Mouse (Mus musculus): ENCODE results near the gene Supt3. TPM values are rescaled to one million over a fixed set of nuclear protein-coding genes. Genes with fewer than 3 reads are reported as not detected.

Gene Supt3
- polyA plus RNA-seq (2015; fragmentation: Nextera tagmentation; extraction: Ambion mirVana), result 16.7 and 18.1 TPM in 2 replicates

GRCm38 (mm10) chr17:44776738-44777270 lies at the start of gene Supt3:
Gene Supt3, plus strand, starts transcription at chr17:44777152.
- H3K4me1 ChIP-seq, result 0 out of 2 replicates have a peak, but pooled peaks cover 10% of the 10 kb centered on the region
- peak within 1 kb of the TSS; percentile 77 for H3K4me3 ChIP-seq (replicated peaks)
- no peaks in the 10 kb centered on the region for H3K36me3 ChIP-seq
- ATAC-seq (ENCODE audit: insufficient number of reproducible peaks, low FRiP score, low TSS enrichment, low read depth), result peak; percentile 95
- peak within 1 kb of the TSS; percentile 93 for H3K9ac ChIP-seq
- H3K27me3 ChIP-seq, result no peaks in the 10 kb centered on the region
- under 1% methylated on average over 39 of the region's 40 CpGs for WGBS
- H3K4me2 ChIP-seq (replicated peaks), result peak within 1 kb of the TSS; percentile 76
- no peaks in the 10 kb centered on the region for H3K9me3 ChIP-seq (replicated peaks)
- peak within 1 kb of the TSS; percentile 92 for H3K27ac ChIP-seq (replicated peaks)

GRCm38 (mm10) chr17:44727675-44728074 lies 49.3 kb upstream of the Supt3 start:
- H3K4me1 ChIP-seq, result peaks cover 6% of the 10 kb centered on the region
- H3K27me3 ChIP-seq, result no peaks in the 10 kb centered on the region
- H3K9me3 ChIP-seq (replicated peaks), result no peaks in the 10 kb centered on the region
- H3K27ac ChIP-seq (replicated peaks), result no peak overlapping the region
- H3K4me3 ChIP-seq (replicated peaks), result no peak overlapping the region
- no peak overlapping the region for H3K9ac ChIP-seq
- H3K4me2 ChIP-seq (replicated peaks), result no peak overlapping the region
- ATAC-seq (ENCODE audit: insufficient number of reproducible peaks, low FRiP score, low TSS enrichment, low read depth), result no peak
- H3K36me3 ChIP-seq, result no peaks in the 10 kb centered on the region

- Histone ChIP-seq H3K9me3 (replicated peaks) (no peaks in the 10 kb centered on the region), H3K4me3 (replicated peaks) (no peak overlapping the region), H3K27ac (replicated peaks) (no peak overlapping the region), H3K36me3 (no peaks in the 10 kb centered on the region), H3K4me1 (peaks cover 6% of the 10 kb centered on the region), H3K4me2 (replicated peaks) (no peak overlapping the region), H3K9ac (no peak overlapping the region), H3K27me3 (no peaks in the 10 kb centered on the region)
- no peak for ATAC-seq (ENCODE audit: insufficient number of reproducible peaks, low FRiP score, low TSS enrichment, low read depth)
- WGBS, result 48% methylated on average over 2 of the region's 2 CpGs
These were observed 48.5 kb upstream of the Supt3 start for GRCm38 (mm10) chr17:44728464-44728863.

GRCm38 (mm10) chr17:44733544-44734310 lies 43.2 kb upstream of the Supt3 start:
- Histone ChIP-seq H3K27me3 (peaks cover 10% of the 10 kb centered on the region), H3K4me1 (peaks cover 35% of the 10 kb centered on the region), H3K9ac (peak overlapping the region; percentile 62), H3K4me3 (replicated peaks) (peak overlapping the region; percentile 72), H3K9me3 (replicated peaks) (no peaks in the 10 kb centered on the region), H3K27ac (replicated peaks) (peak overlapping the region; percentile 85), H3K36me3 (no peaks in the 10 kb centered on the region), H3K4me2 (replicated peaks) (peak overlapping the region; percentile 88)
- 9% methylated on average over 23 of the region's 23 CpGs for WGBS
- ATAC-seq (ENCODE audit: insufficient number of reproducible peaks, low FRiP score, low TSS enrichment, low read depth), result no peak

GRCm38 (mm10) chr17:44734501-44735222 lies 42.3 kb upstream of the Supt3 start:
- Histone ChIP-seq H3K9me3 (replicated peaks) (no peaks in the 10 kb centered on the region), H3K36me3 (no peaks in the 10 kb centered on the region), H3K27me3 (peaks cover 17% of the 10 kb centered on the region), H3K4me3 (replicated peaks) (peak overlapping the region; percentile 72), H3K27ac (replicated peaks) (peak overlapping the region; percentile 85), H3K9ac (peak overlapping the region; percentile 62), H3K4me1 (peaks cover 37% of the 10 kb centered on the region), H3K4me2 (replicated peaks) (peak overlapping the region; percentile 88)
- ATAC-seq (ENCODE audit: insufficient number of reproducible peaks, low FRiP score, low TSS enrichment, low read depth), result no peak
- WGBS, result under 1% methylated on average over 48 of the region's 48 CpGs

- Histone ChIP-seq H3K36me3 (no peaks in the 10 kb centered on the region), H3K4me1 (peaks cover 37% of the 10 kb centered on the region), H3K4me2 (replicated peaks) (peak overlapping the region; percentile 88), H3K9ac (peak overlapping the region; percentile 62), H3K9me3 (replicated peaks) (no peaks in the 10 kb centered on the region), H3K27me3 (peaks cover 17% of the 10 kb centered on the region), H3K4me3 (replicated peaks) (peak overlapping the region; percentile 72), H3K27ac (replicated peaks) (peak overlapping the region; percentile 85)
- under 1% methylated on average over 63 of the region's 64 CpGs for WGBS
- ATAC-seq (ENCODE audit: insufficient number of reproducible peaks, low FRiP score, low TSS enrichment, low read depth), result peak; percentile 43; the same call in 1 of the 2 replicates
These were observed 41.5 kb upstream of the Supt3 start for GRCm38 (mm10) chr17:44735223-44735990.

GRCm38 (mm10) chr17:44735991-44736561 lies 40.9 kb upstream of the Supt3 start:
- Histone ChIP-seq H3K27ac (replicated peaks) (peak overlapping the region; percentile 85), H3K36me3 (no peaks in the 10 kb centered on the region), H3K9ac (peak overlapping the region; percentile 62), H3K4me2 (replicated peaks) (peak overlapping the region; percentile 88), H3K9me3 (replicated peaks) (no peaks in the 10 kb centered on the region), H3K4me3 (replicated peaks) (peak overlapping the region; percentile 72), H3K27me3 (peaks cover 21% of the 10 kb centered on the region), H3K4me1 (peaks cover 37% of the 10 kb centered on the region)
- ATAC-seq (ENCODE audit: insufficient number of reproducible peaks, low FRiP score, low TSS enrichment, low read depth), result peak; percentile 44
- under 1% methylated on average over 67 of the region's 73 CpGs for WGBS

GRCm38 (mm10) chr17:44737275-44738120 lies 39.5 kb upstream of the Supt3 start:
- Histone ChIP-seq H3K4me3 (replicated peaks) (peak overlapping the region; percentile 72), H3K9ac (no peak overlapping the region), H3K4me2 (replicated peaks) (peak overlapping the region; percentile 88), H3K27me3 (peaks cover 21% of the 10 kb centered on the region), H3K9me3 (replicated peaks) (no peaks in the 10 kb centered on the region), H3K4me1 (peaks cover 37% of the 10 kb centered on the region), H3K36me3 (no peaks in the 10 kb centered on the region), H3K27ac (replicated peaks) (peak overlapping the region; percentile 70)
- no peak for ATAC-seq (ENCODE audit: insufficient number of reproducible peaks, low FRiP score, low TSS enrichment, low read depth)
- WGBS, result 2% methylated on average over 33 of the region's 33 CpGs

GRCm38 (mm10) chr17:44738121-44738637 lies 38.8 kb upstream of the Supt3 start:
- Histone ChIP-seq H3K9ac (no peak overlapping the region), H3K27ac (replicated peaks) (peak overlapping the region; percentile 70), H3K4me1 (peaks cover 37% of the 10 kb centered on the region), H3K27me3 (peaks cover 21% of the 10 kb centered on the region), H3K36me3 (no peaks in the 10 kb centered on the region), H3K4me3 (replicated peaks) (peak overlapping the region; percentile 72), H3K9me3 (replicated peaks) (no peaks in the 10 kb centered on the region), H3K4me2 (replicated peaks) (peak overlapping the region; percentile 88)
- WGBS, result 3% methylated on average over 21 of the region's 22 CpGs
- no peak for ATAC-seq (ENCODE audit: insufficient number of reproducible peaks, low FRiP score, low TSS enrichment, low read depth)

- Histone ChIP-seq H3K9me3 (replicated peaks) (no peaks in the 10 kb centered on the region), H3K36me3 (no peaks in the 10 kb centered on the region), H3K4me2 (replicated peaks) (no peak overlapping the region), H3K9ac (no peak overlapping the region), H3K27me3 (peaks cover 19% of the 10 kb centered on the region), H3K4me1 (peaks cover 16% of the 10 kb centered on the region), H3K27ac (replicated peaks) (no peak overlapping the region), H3K4me3 (replicated peaks) (no peak overlapping the region)
- no peak for ATAC-seq (ENCODE audit: insufficient number of reproducible peaks, low FRiP score, low TSS enrichment, low read depth)
- 87% methylated on average over 9 of the region's 9 CpGs for WGBS
These were observed 34.7 kb upstream of the Supt3 start for GRCm38 (mm10) chr17:44742246-44742645.
